Mouse (Mus musculus) liver, embryonic 14.5 days (tissue): ENCODE measurements around the gene Mpp3. TPM values are rescaled to one million over a fixed set of nuclear protein-coding genes. Genes with fewer than 3 reads are reported as not detected.

Experiments
- ATAC-seq: fragments of 200-750 bp; cut with Nextera tagmentation; 2 replicates; pipeline ENCODE4 v1.8.0; 2017; ENCODE audit warnings: moderate number of reproducible peaks, mild to moderate bottlenecking, moderate library complexity; ENCODE audit not compliant: insufficient read depth
- DNase-seq, 3 experiments: peaks; one replicate each; pipeline ENCODE4 v3.0.0-alpha.2; 2012 to 2013; ENCODE audit warnings: low read depth in 3 of 3, low spot score in 3 of 3
- H3K27ac ChIP-seq: fragments of 300-500 bp; sonication (generic); 2 replicates; pipeline ENCODE4 v1.5.1; 2014; ENCODE audit warnings: moderate library complexity, mild to moderate bottlenecking, control low read depth, inconsistent platforms
- H3K27me3 ChIP-seq: fragments of 300-500 bp; sonication (generic); 2 replicates; pipeline ENCODE4 v1.6.1; 2014; ENCODE audit warnings: mild to moderate bottlenecking, low read length, moderate library complexity; ENCODE audit not compliant: control insufficient read depth, insufficient read depth
- H3K36me3 ChIP-seq: fragments of 300-500 bp; sonication (generic); replicated peaks from 2 replicates; pipeline ENCODE4 v1.6.1; 2014; ENCODE audit warnings: low read depth; ENCODE audit not compliant: control insufficient read depth, insufficient read depth
- H3K4me1 ChIP-seq, 2 experiments: fragments of 200-500 bp in 1 of 2; fragments of 300-500 bp in 1 of 2; sonication (generic) in 1 of 2; replicated peaks; 2 replicates each; pipeline ENCODE4 v1.6.1; 2012 to 2014; ENCODE audit warnings: antibody characterized with exemption in 1 of 2, inconsistent platforms in 1 of 2, low read length in 1 of 2; ENCODE audit not compliant: control insufficient read depth in 2 of 2, insufficient read depth in 2 of 2
- H3K4me2 ChIP-seq: fragments of 300-500 bp; sonication (generic); 2 replicates; pipeline ENCODE4 v1.6.1; 2014; ENCODE audit warnings: low read depth, mild to moderate bottlenecking, control low read depth, moderate library complexity
- H3K4me3 ChIP-seq, 2 experiments: fragments of 200-500 bp in 1 of 2; fragments of 300-500 bp in 1 of 2; sonication (generic) in 1 of 2; 2 replicates each; pipeline ENCODE4 v1.5.1; 2012 to 2014; ENCODE audit warnings: low read depth in 2 of 2, low read length in 2 of 2, mild to moderate bottlenecking in 2 of 2, control low read depth in 1 of 2, inconsistent platforms in 1 of 2, moderate library complexity in 1 of 2; ENCODE audit not compliant: insufficient read depth in 1 of 2
- H3K9ac ChIP-seq: fragments of 300-500 bp; sonication (generic); replicated peaks from 2 replicates; pipeline ENCODE4 v1.6.1; 2014; ENCODE audit warnings: mild to moderate bottlenecking, control low read depth, moderate library complexity
- H3K9me3 ChIP-seq: fragments of 300-500 bp; sonication (generic); 2 replicates; pipeline ENCODE4 v1.6.1; 2016; ENCODE audit warnings: low read length, mixed read lengths; ENCODE audit not compliant: control insufficient read depth
- CTCF ChIP-seq: IDR thresholded peaks from 2 replicates; pipeline ENCODE4 v1.5.1; 2016; ENCODE audit warnings: antibody characterized with exemption, low read depth, control low read depth
- EP300 ChIP-seq: IDR thresholded peaks from 2 replicates; pipeline ENCODE4 v1.6.1; 2016; ENCODE audit warnings: antibody characterized with exemption, low read depth
- WGBS: fragments of 180-500 bp; shearing (Covaris S2); extraction: QIAGEN DNeasy Blood & Tissue Kit; methylation state at CpG from one replicate; pipeline ENCODE4 v1.1.7; 2014; ENCODE audit not compliant: insufficient replicate concordance; 5-methylcytosine and 5-hydroxymethylcytosine counted together
- polyA plus RNA-seq, 2 experiments: library from polyadenylated mRNA; depleted of rRNA in 1 of 2; stranded (reverse) in 1 of 2; unstranded in 1 of 2; fragments of >200 nt; fragmentation: Nextera tagmentation in 1 of 2; extraction: Ambion mirVana in 1 of 2; gene quantifications; 2 replicates each; pipeline versions ENCODE4 v1.2.1 to v1.2.3; 2012 to 2014

Gene Mpp3
- polyA plus RNA-seq, 2 experiments = 0.21 TPM; not detected in 1

DNA sequence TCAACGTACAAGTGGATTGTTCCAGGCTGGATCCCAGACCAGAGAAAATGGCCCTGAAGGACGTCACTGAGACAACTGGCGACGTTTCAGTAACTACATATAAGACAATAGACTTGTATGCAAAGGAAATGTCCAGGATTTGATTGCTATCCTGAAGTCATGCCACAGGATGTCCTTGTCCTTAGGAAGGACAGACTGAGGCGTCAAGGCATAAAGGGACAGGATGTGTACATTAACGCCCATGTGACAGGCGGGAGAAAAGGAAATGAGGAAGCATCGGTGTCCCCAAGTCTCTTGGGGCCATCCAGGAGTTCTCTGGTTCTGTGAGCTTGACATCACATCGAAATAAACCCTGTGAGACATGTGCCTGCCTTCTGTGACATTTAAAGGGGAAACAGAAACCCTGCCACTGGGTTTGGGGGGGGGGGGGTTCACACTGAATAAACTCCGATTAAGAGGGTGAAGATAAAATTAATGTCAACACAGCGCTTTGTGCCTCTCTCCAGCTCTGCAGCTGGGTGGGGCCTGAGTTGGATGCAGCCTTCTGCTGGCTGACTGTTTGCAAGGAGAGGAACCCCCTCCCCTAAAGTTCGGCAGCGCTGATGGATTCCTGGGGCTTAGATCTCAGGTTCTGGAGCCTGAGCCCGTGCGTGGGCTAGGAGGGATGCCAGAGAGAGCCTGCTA is 19.2 kb downstream of the Mpp3 start:
- no peaks in the 10 kb centered on the region for H3K27me3 ChIP-seq
- no peak overlapping the region for H3K4me3 ChIP-seq
- H3K36me3 ChIP-seq = no peaks in the 10 kb centered on the region
- no peak overlapping the region for H3K27ac ChIP-seq
- no peak overlapping the region for H3K4me2 ChIP-seq
- no peak overlapping the region for H3K9ac ChIP-seq
- WGBS = 50% methylated on average over 15 of the region's 15 CpGs
- DNase-seq (no peak), ATAC-seq (no peak)
- H3K4me1 ChIP-seq = no peaks in the 10 kb centered on the region
- TF ChIP-seq CTCF (no peak), EP300 (no peak)
- H3K9me3 ChIP-seq = no peaks in the 10 kb centered on the region

DNA sequence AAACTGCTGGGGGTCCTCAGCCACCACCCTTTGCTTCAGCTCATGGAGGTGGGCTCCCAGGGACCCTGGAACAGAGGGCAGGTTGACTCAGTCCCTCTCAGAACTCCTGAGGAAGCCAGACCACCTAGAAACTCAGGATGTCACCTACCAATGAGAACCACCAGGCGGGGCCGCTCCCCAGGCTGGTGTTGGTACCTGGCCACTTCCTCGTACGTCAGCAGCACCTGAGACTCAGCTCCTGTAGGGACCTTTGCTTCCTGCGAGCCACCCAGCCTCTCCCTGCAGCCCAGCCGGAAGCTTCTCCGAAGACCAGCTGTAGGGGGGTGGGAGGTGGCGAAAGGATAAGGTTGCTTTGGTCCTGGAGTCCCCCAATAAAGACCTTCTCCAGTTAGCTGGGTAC is 19.9 kb downstream of the Mpp3 start:
- no peak overlapping the region for H3K4me2 ChIP-seq
- H3K4me3 ChIP-seq = no peak overlapping the region
- WGBS = 71% methylated on average over 8 of the region's 8 CpGs
- TF ChIP-seq EP300 = no peak
- TF ChIP-seq CTCF = no peak
- H3K36me3 ChIP-seq = no peaks in the 10 kb centered on the region
- H3K27me3 ChIP-seq = no peaks in the 10 kb centered on the region
- DNase-seq (no peak), ATAC-seq (no peak)
- no peak overlapping the region for H3K9ac ChIP-seq
- H3K9me3 ChIP-seq = no peaks in the 10 kb centered on the region
- H3K4me1 ChIP-seq = no peaks in the 10 kb centered on the region
- no peak overlapping the region for H3K27ac ChIP-seq

DNA sequence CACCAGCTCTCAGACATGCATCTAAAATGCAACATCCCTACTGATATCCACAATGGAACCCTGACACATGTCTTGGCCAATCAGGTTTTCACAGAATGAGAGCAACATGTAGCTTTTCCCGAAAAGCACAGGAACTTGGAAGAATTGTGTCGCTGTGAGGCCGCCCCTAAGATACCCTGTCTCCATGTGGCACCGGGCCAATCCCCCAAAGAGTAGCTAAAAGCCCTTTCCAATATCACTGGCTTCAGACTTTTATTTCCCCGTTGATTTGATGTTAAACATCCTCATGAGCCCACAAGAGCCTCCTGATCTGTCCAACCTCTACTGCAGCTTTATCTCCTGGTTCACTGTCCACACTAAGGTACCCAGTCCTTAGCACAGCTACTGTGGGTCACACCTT is 21.6 kb downstream of the Mpp3 start:
- 68% methylated on average over 5 of the region's 5 CpGs for WGBS
- Histone ChIP-seq H3K4me2 (no peak overlapping the region), H3K9ac (no peak overlapping the region), H3K4me1 (no peaks in the 10 kb centered on the region), H3K36me3 (no peaks in the 10 kb centered on the region), H3K4me3 (no peak overlapping the region), H3K9me3 (no peaks in the 10 kb centered on the region), H3K27me3 (no peaks in the 10 kb centered on the region), H3K27ac (no peak overlapping the region)
- TF ChIP-seq EP300 (no peak), CTCF (no peak)
- DNase-seq (no peak), ATAC-seq (no peak)

DNA sequence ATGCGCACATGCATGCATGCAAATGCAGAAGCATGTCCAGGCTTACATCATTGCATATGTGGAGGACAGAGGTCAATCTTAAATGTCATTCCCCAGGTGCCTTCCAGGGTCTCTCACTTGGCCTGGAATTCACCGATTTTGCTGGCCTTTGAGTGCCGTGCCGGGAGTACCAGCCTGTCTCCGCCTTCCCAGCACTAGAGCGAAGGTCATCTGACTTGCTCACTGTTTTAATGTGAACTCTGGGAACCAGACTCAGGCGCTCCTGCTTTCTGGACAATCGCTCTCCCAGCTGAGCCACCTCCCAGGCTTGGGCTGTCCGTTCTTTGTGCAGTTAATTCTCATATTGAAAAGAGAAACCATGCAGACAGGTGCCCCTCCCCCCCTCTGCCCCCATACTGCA is 22.0 kb downstream of the Mpp3 start:
- ATAC-seq = no peak
- Histone ChIP-seq H3K27me3 (no peaks in the 10 kb centered on the region), H3K4me2 (no peak overlapping the region), H3K36me3 (no peaks in the 10 kb centered on the region), H3K9ac (no peak overlapping the region), H3K4me1 (no peaks in the 10 kb centered on the region), H3K27ac (no peak overlapping the region), H3K9me3 (no peaks in the 10 kb centered on the region), H3K4me3 (no peak overlapping the region)
- WGBS = 73% methylated on average over 9 of the region's 9 CpGs
- TF ChIP-seq CTCF (no peak), EP300 (no peak)
- no peak for DNase-seq

DNA sequence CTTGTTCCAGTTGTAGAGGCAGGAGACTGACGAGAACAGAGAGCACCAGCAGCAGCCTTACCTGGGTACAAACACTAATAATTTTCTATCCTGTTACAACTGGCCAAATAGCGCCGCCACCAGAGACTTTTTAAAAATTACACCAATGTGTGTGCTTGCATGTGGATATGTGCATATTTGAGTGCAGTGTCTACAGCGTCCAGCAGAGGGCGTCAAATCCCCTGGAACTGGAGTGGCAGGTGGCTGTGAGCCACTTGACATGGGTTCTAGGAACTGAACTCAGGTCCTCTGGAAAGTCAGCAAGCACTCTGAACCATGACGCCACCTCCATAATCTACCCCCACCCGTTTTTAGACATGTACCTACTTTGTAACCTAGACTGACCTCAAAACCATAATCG is 24.0 kb downstream of the Mpp3 start:
- H3K4me3 ChIP-seq = no peak overlapping the region
- ATAC-seq = no peak
- H3K4me1 ChIP-seq = no peaks in the 10 kb centered on the region
- H3K27ac ChIP-seq = no peak overlapping the region
- H3K9me3 ChIP-seq = no peaks in the 10 kb centered on the region
- TF ChIP-seq EP300 (no peak), CTCF (peak; percentile 70)
- no peaks in the 10 kb centered on the region for H3K36me3 ChIP-seq
- DNase-seq = no peak
- no peaks in the 10 kb centered on the region for H3K27me3 ChIP-seq
- H3K9ac ChIP-seq = no peak overlapping the region
- H3K4me2 ChIP-seq = no peak overlapping the region
- WGBS = 78% methylated on average over 8 of the region's 8 CpGs
